Mouse (Mus musculus) embryonic facial prominence, embryonic 13.5 days (tissue): ENCODE measurements around the gene Yes1. TPM values are rescaled to one million over a fixed set of nuclear protein-coding genes. Genes with fewer than 3 reads are reported as not detected.

Experiments
- ATAC-seq: fragments of 200-750 bp; cut with Nextera tagmentation; 2 replicates; pipeline ENCODE4 v1.8.0; 2017; ENCODE audit warnings: low read depth; ENCODE audit not compliant: insufficient number of reproducible peaks, insufficient read depth, low FRiP score, low TSS enrichment
- H3K27ac ChIP-seq: fragments of 300-500 bp; sonication (generic); 2 replicates; pipeline ENCODE4 v1.5.1; 2015; ENCODE audit warnings: moderate library complexity, mild to moderate bottlenecking, inconsistent platforms
- H3K27me3 ChIP-seq: fragments of 300-500 bp; sonication (generic); 2 replicates; pipeline ENCODE4 v1.6.1; 2015; ENCODE audit warnings: mild to moderate bottlenecking, inconsistent platforms
- H3K36me3 ChIP-seq: fragments of 300-500 bp; sonication (generic); 2 replicates; pipeline ENCODE4 v1.6.1; 2015; ENCODE audit warnings: mild to moderate bottlenecking, inconsistent platforms
- H3K4me1 ChIP-seq: fragments of 300-500 bp; sonication (generic); 2 replicates; pipeline ENCODE4 v1.6.1; 2015; ENCODE audit warnings: inconsistent platforms
- H3K4me2 ChIP-seq: fragments of 300-500 bp; sonication (generic); 2 replicates; pipeline ENCODE4 v1.6.1; 2015; ENCODE audit warnings: moderate library complexity, mild to moderate bottlenecking, inconsistent platforms
- H3K4me3 ChIP-seq: fragments of 300-500 bp; sonication (generic); 2 replicates; pipeline ENCODE4 v1.5.1; 2015; ENCODE audit warnings: mild to moderate bottlenecking, inconsistent platforms
- H3K9ac ChIP-seq: fragments of 300-500 bp; sonication (generic); 2 replicates; pipeline ENCODE4 v1.6.1; 2015; ENCODE audit warnings: mild to moderate bottlenecking, inconsistent platforms
- H3K9me3 ChIP-seq: fragments of 300-500 bp; sonication (generic); 2 replicates; pipeline ENCODE4 v1.6.1; 2016; ENCODE audit warnings: inconsistent platforms
- WGBS: fragments of 180-500 bp; shearing (Covaris S2); methylation state at CpG from one replicate; pipeline ENCODE4 v1.1.7; 2015; ENCODE audit warnings: mixed read lengths; 5-methylcytosine and 5-hydroxymethylcytosine counted together
- polyA plus RNA-seq: library from polyadenylated mRNA; unstranded; fragments of >200 nt; fragmentation: Nextera tagmentation; extraction: Ambion mirVana; gene quantifications from 2 replicates; pipeline ENCODE4 v1.2.1, GENCODE M21; 2015

The Yes1 gene
- polyA plus RNA-seq: 32.6 and 34.0 TPM in 2 replicates

- under 1% methylated on average over 48 of the region's 69 CpGs for WGBS
- no peaks in the 10 kb centered on the region for H3K36me3 ChIP-seq
- H3K4me1 ChIP-seq: peaks cover 15% of the 10 kb centered on the region; the same call in 1 of the 2 replicates
- H3K9ac ChIP-seq: peak within 1 kb of the TSS; percentile 94
- H3K9me3 ChIP-seq: no peaks in the 10 kb centered on the region
- H3K27ac ChIP-seq: peak within 1 kb of the TSS; percentile 91
- H3K4me2 ChIP-seq: peak within 1 kb of the TSS; percentile 71
- ATAC-seq: peak; percentile 96
- no peaks in the 10 kb centered on the region for H3K27me3 ChIP-seq
- peak within 1 kb of the TSS; percentile 94 for H3K4me3 ChIP-seq
Measured at GRCm38 (mm10) chr5:32610801-32611340, at the start of gene Yes1. Gene Yes1, plus strand, starts transcription at chr5:32611171.

GRCm38 (mm10) chr5:32564697-32565096, 46.3 kb upstream of the Yes1 start:
- 77% methylated on average over 1 of the region's 1 CpGs for WGBS
- no peaks in the 10 kb centered on the region for H3K9me3 ChIP-seq

GRCm38 (mm10) chr5:32571802-32572201, 39.2 kb upstream of the Yes1 start:
- Histone ChIP-seq H3K27ac (no peak overlapping the region), H3K4me3 (no peak overlapping the region), H3K4me1 (no peaks in the 10 kb centered on the region), H3K4me2 (no peak overlapping the region), H3K9ac (no peak overlapping the region), H3K36me3 (no peaks in the 10 kb centered on the region), H3K27me3 (no peaks in the 10 kb centered on the region), H3K9me3 (no peaks in the 10 kb centered on the region)
- 73% methylated on average over 5 of the region's 5 CpGs for WGBS
- ATAC-seq: no peak

More at GRCm38 (mm10) chr5:32564697-32565096, 46.3 kb upstream of the Yes1 start:
- Histone ChIP-seq H3K9ac (no peak overlapping the region), H3K4me2 (no peak overlapping the region), H3K27me3 (no peaks in the 10 kb centered on the region), H3K36me3 (no peaks in the 10 kb centered on the region), H3K4me3 (no peak overlapping the region), H3K4me1 (no peaks in the 10 kb centered on the region), H3K27ac (no peak overlapping the region)
- ATAC-seq: no peak

GRCm38 (mm10) chr5:32588136-32588535, 22.8 kb upstream of the Yes1 start:
- no peak overlapping the region for H3K27ac ChIP-seq
- H3K36me3 ChIP-seq: no peaks in the 10 kb centered on the region
- H3K4me1 ChIP-seq: no peaks in the 10 kb centered on the region
- H3K4me3 ChIP-seq: no peak overlapping the region
- H3K27me3 ChIP-seq: no peaks in the 10 kb centered on the region
- WGBS: 16% methylated on average over 5 of the region's 5 CpGs
- no peak for ATAC-seq
- H3K9ac ChIP-seq: no peak overlapping the region
- H3K9me3 ChIP-seq: no peaks in the 10 kb centered on the region
- no peak overlapping the region for H3K4me2 ChIP-seq

GRCm38 (mm10) chr5:32593793-32594192, 17.2 kb upstream of the Yes1 start:
- Histone ChIP-seq H3K27me3 (no peaks in the 10 kb centered on the region), H3K4me2 (no peak overlapping the region), H3K4me3 (no peak overlapping the region), H3K9ac (no peak overlapping the region), H3K36me3 (no peaks in the 10 kb centered on the region), H3K4me1 (no peaks in the 10 kb centered on the region), H3K27ac (no peak overlapping the region), H3K9me3 (no peaks in the 10 kb centered on the region)
- 19% methylated on average over 4 of the region's 4 CpGs for WGBS
- no peak for ATAC-seq

- Histone ChIP-seq H3K4me1 (no peaks in the 10 kb centered on the region), H3K27ac (no peak overlapping the region), H3K27me3 (no peaks in the 10 kb centered on the region), H3K9me3 (no peaks in the 10 kb centered on the region), H3K4me2 (no peak overlapping the region), H3K9ac (no peak overlapping the region), H3K36me3 (no peaks in the 10 kb centered on the region), H3K4me3 (no peak overlapping the region)
- WGBS: 73% methylated on average over 5 of the region's 5 CpGs
- ATAC-seq: no peak
Measured at GRCm38 (mm10) chr5:32594358-32594757, 16.6 kb upstream of the Yes1 start.

- ATAC-seq: no peak
- H3K9ac ChIP-seq: no peak overlapping the region
- no peaks in the 10 kb centered on the region for H3K36me3 ChIP-seq
- 86% methylated on average over 1 of the region's 1 CpGs for WGBS
- no peaks in the 10 kb centered on the region for H3K9me3 ChIP-seq
- no peak overlapping the region for H3K4me3 ChIP-seq
- H3K4me1 ChIP-seq: peaks cover 6% of the 10 kb centered on the region; the same call in 1 of the 2 replicates
- H3K4me2 ChIP-seq: no peak overlapping the region
- no peaks in the 10 kb centered on the region for H3K27me3 ChIP-seq
- H3K27ac ChIP-seq: no peak overlapping the region
Measured at GRCm38 (mm10) chr5:32605911-32606310, 5.1 kb upstream of the Yes1 start.

GRCm38 (mm10) chr5:32607776-32608355, 3.1 kb upstream of the Yes1 start:
- no peak overlapping the region for H3K4me3 ChIP-seq
- H3K9ac ChIP-seq: no peak overlapping the region
- no peaks in the 10 kb centered on the region for H3K27me3 ChIP-seq
- no peak for ATAC-seq
- no peaks in the 10 kb centered on the region for H3K9me3 ChIP-seq
- H3K4me2 ChIP-seq: no peak overlapping the region
- H3K4me1 ChIP-seq: peaks cover 6% of the 10 kb centered on the region; the same call in 1 of the 2 replicates
- H3K36me3 ChIP-seq: no peaks in the 10 kb centered on the region
- WGBS: 27% methylated on average over 2 of the region's 2 CpGs
- H3K27ac ChIP-seq: 0 out of 2 replicates have a peak overlapping the region, but pooled peaks have one; percentile 1

- Histone ChIP-seq H3K27me3 (no peaks in the 10 kb centered on the region), H3K4me1 (peaks cover 6% of the 10 kb centered on the region; the same call in 1 of the 2 replicates), H3K4me2 (no peak overlapping the region), H3K9me3 (no peaks in the 10 kb centered on the region), H3K36me3 (no peaks in the 10 kb centered on the region), H3K27ac (no peak overlapping the region), H3K4me3 (no peak overlapping the region), H3K9ac (no peak overlapping the region)
- WGBS: 91% methylated on average over 4 of the region's 4 CpGs
- ATAC-seq: no peak
Measured at GRCm38 (mm10) chr5:32608516-32608915, 2.5 kb upstream of the Yes1 start.

GRCm38 (mm10) chr5:32610064-32610800, 739 bp upstream of the Yes1 start:
- peak; percentile 20; the same call in 1 of the 2 replicates for ATAC-seq
- Histone ChIP-seq H3K4me1 (peaks cover 15% of the 10 kb centered on the region; the same call in 1 of the 2 replicates), H3K27ac (peak overlapping the region; percentile 91), H3K9me3 (no peaks in the 10 kb centered on the region), H3K4me2 (peak overlapping the region; percentile 71), H3K4me3 (peak overlapping the region; percentile 94), H3K9ac (peak overlapping the region; percentile 94), H3K36me3 (no peaks in the 10 kb centered on the region), H3K27me3 (no peaks in the 10 kb centered on the region)
- 17% methylated on average over 21 of the region's 21 CpGs for WGBS

- Histone ChIP-seq H3K4me1 (peaks cover 15% of the 10 kb centered on the region; the same call in 1 of the 2 replicates), H3K27ac (peak overlapping the region; percentile 91), H3K4me3 (peak overlapping the region; percentile 94), H3K4me2 (peak overlapping the region; percentile 71), H3K36me3 (no peaks in the 10 kb centered on the region), H3K9ac (peak overlapping the region; percentile 94), H3K9me3 (no peaks in the 10 kb centered on the region), H3K27me3 (no peaks in the 10 kb centered on the region)
- under 1% methylated on average over 52 of the region's 54 CpGs for WGBS
- peak; percentile 76 for ATAC-seq
Measured at GRCm38 (mm10) chr5:32611341-32611961, 480 bp downstream of the Yes1 start.
